Mouse (Mus musculus) heart, adult 8-10 months (tissue): Measurements from ENCODE around the gene Ccdc13. TPM values are rescaled to one million over a fixed set of nuclear protein-coding genes. Genes with fewer than 3 reads are reported as not detected.

Experiments
- DNase-seq: peaks from one replicate; pipeline ENCODE4 v3.0.0; 2022; ENCODE audit warnings: low spot score
- total RNA-seq, 4 experiments: library from RNA; stranded (reverse); gene quantifications; 2 replicates each; pipeline ENCODE4 v1.2.4; 2022

Ccdc13 gene
- total RNA-seq, 4 experiments from 2014 or later: 0.12 to 0.27 TPM; not detected in 2

- DNase-seq: no peak
These were observed 31.7 kb downstream of the Ccdc13 start for GRCm38 (mm10) chr9:121807546-121807945.

- DNase-seq: no peak
These were observed 36.5 kb downstream of the Ccdc13 start for GRCm38 (mm10) chr9:121802747-121803146.

GRCm38 (mm10) chr9:121798887-121799520 is 40.3 kb downstream of the Ccdc13 start:
- DNase-seq: no peak

GRCm38 (mm10) chr9:121797722-121798121 is 41.5 kb downstream of the Ccdc13 start:
- no peak for DNase-seq

GRCm38 (mm10) chr9:121794972-121795539 is 44.2 kb downstream of the Ccdc13 start:
- peak; percentile 55 for DNase-seq

- DNase-seq: peak; percentile 29
These were observed 47.3 kb downstream of the Ccdc13 start, which contains the start of gene Hhatl for GRCm38 (mm10) chr9:121791757-121792521. TSS of gene Hhatl (minus strand) at chr9:121792507.

GRCm38 (mm10) chr9:121791206-121791605 is 48.1 kb downstream of the Ccdc13 start:
- DNase-seq: peak; percentile 62

GRCm38 (mm10) chr9:121786359-121786758 is 52.9 kb downstream of the Ccdc13 start:
- no peak for DNase-seq

GRCm38 (mm10) chr9:121785261-121785660 is 54.0 kb downstream of the Ccdc13 start:
- DNase-seq: no peak

- no peak for DNase-seq
These were observed 54.5 kb downstream of the Ccdc13 start for GRCm38 (mm10) chr9:121784801-121785200.

- no peak for DNase-seq
These were observed 61.1 kb downstream of the Ccdc13 start for GRCm38 (mm10) chr9:121778066-121778624.

GRCm38 (mm10) chr9:121777484-121778065 is 61.7 kb downstream of the Ccdc13 start, which contains the start of gene Klhl40:
TSS of gene Klhl40 (plus strand) at chr9:121777607.
- no peak for DNase-seq

GRCm38 (mm10) chr9:121776511-121776910 is 62.8 kb downstream of the Ccdc13 start:
- DNase-seq: no peak

- DNase-seq: no peak
These were observed 63.3 kb downstream of the Ccdc13 start for GRCm38 (mm10) chr9:121775951-121776350.

GRCm38 (mm10) chr9:121772412-121772811 is 66.8 kb downstream of the Ccdc13 start:
- DNase-seq: no peak

GRCm38 (mm10) chr9:121765166-121765855 is 74.0 kb downstream of the Ccdc13 start:
- no peak for DNase-seq

GRCm38 (mm10) chr9:121763716-121764115 is 75.5 kb downstream of the Ccdc13 start:
- no peak for DNase-seq

- no peak for DNase-seq
These were observed 76.5 kb downstream of the Ccdc13 start for GRCm38 (mm10) chr9:121762761-121763160.

- no peak for DNase-seq
These were observed 77.0 kb downstream of the Ccdc13 start for GRCm38 (mm10) chr9:121762248-121762647.

GRCm38 (mm10) chr9:121761787-121762186 is 77.5 kb downstream of the Ccdc13 start:
- no peak for DNase-seq

GRCm38 (mm10) chr9:121761091-121761665 is 78.1 kb downstream of the Ccdc13 start:
- DNase-seq: no peak
